Mouse (Mus musculus): ENCODE measurements around the gene Psmb8. TPM values are rescaled to one million over a fixed set of nuclear protein-coding genes. Genes with fewer than 3 reads are reported as not detected.

Gene Psmb8
- total and polyA plus RNA-seq, 3 experiments, result 133 to 144 TPM; not detected in 1

- TF ChIP-seq ZC3H11A (IDR thresholded peaks at IDR 0.05; ENCODE audit: low read depth, low read length) (peak; percentile 94), USF2 (IDR thresholded peaks at IDR 0.05; ENCODE audit: borderline replicate concordance in 1 of 2, insufficient read depth in 1 of 2, low read depth in 1 of 2, low read length in 2 of 2) (no peak), HCFC1 (IDR thresholded peaks at IDR 0.05; ENCODE audit: low read depth, low read length) (peak; percentile 56; the same call in 1 of the 2 replicates), CHD2 (IDR thresholded peaks at IDR 0.05; ENCODE audit: low read length) (no peak), E2F4 (IDR thresholded peaks at IDR 0.05; ENCODE audit: borderline replicate concordance, low read depth, low read length) (no peak), SIN3A (IDR thresholded peaks at IDR 0.05; ENCODE audit: low read length) (peak; percentile 70), ZKSCAN1 (IDR thresholded peaks at IDR 0.05; ENCODE audit: low read depth, low read length) (no peak), EP300 (IDR thresholded peaks at IDR 0.05; ENCODE audit: low read depth in 1 of 2, low read length in 2 of 2) (no peak), SMC3 (IDR thresholded peaks at IDR 0.05; ENCODE audit: low read depth, low read length) (peak; percentile 98), ELF1 (IDR thresholded peaks at IDR 0.05; ENCODE audit: low read depth, low read length) (peak; percentile 49; the same call in 1 of the 2 replicates), ETS1 (IDR thresholded peaks at IDR 0.05; ENCODE audit: low read depth, low read length) (0 out of 2 replicates have a peak, but pooled peaks have one; percentile 11), TCF12 (IDR thresholded peaks at IDR 0.05; ENCODE audit: low read depth, low read length) (0 out of 2 replicates have a peak, but pooled peaks have one; percentile 38), MAX (IDR thresholded peaks at IDR 0.05; ENCODE audit: low read length) (peak; percentile 29; the same call in 1 of the 2 replicates)
These were observed 37.4 kb downstream of the Psmb8 start (continued) for GRCm38 (mm10) chr17:34234926-34235325.

DNA sequence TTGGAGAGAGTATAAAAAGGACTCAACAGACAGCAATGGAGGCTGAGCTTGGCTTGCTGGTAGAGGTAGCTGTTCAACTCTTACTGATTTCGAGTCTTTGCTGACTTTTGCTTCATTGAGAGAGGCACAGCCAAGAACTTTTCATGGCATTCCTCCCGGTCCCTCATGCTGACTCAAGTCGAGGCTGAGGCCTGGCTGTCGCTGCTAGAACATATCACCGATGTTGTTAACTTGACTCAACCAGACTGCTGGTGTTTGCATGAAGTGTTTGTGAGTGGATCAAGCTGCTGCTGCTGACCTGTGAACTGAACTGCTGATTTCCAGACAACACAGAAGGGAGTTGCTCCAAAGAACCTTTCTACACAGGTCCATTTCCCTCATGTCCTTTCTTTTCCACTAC lies 39.2 kb downstream of the Psmb8 start:
- Histone ChIP-seq H3K27ac (ENCODE audit: control insufficient read depth, low read depth, low read length) (no peak overlapping the region), H3K4me3 (ENCODE audit: control insufficient read depth in 1 of 2, insufficient read depth in 1 of 2, low read depth in 2 of 2, low read length in 2 of 2) (no peak overlapping the region), H3K36me3 (ENCODE audit: control insufficient read depth in 1 of 2, insufficient read depth in 2 of 2, low read length in 2 of 2) (peaks cover 0 to 4% of the 10 kb centered on the region in 2 experiments; a peak in 2 of 4 replicates), H3K79me2 (ENCODE audit: control insufficient read depth, insufficient read depth, low read length, poor library complexity) (no peaks in the 10 kb centered on the region), H3K9me3 (replicated peaks; ENCODE audit: insufficient read depth, low read length) (no peaks in the 10 kb centered on the region), H3K9ac (ENCODE audit: control insufficient read depth, low read depth, low read length, poor library complexity, severe bottlenecking) (no peak overlapping the region), H3K27me3 (ENCODE audit: control insufficient read depth in 1 of 2, insufficient read depth in 2 of 2, low read length in 2 of 2) (no peaks in the 10 kb centered on the region), H3K4me1 (ENCODE audit: control insufficient read depth in 1 of 2, insufficient read depth in 2 of 2, low read length in 2 of 2) (peaks cover 0 to 2% of the 10 kb centered on the region in 2 experiments; a peak in 1 of 4 replicates)
- no peak for DNase-seq (ENCODE audit: low read depth, low spot score)
- TF ChIP-seq ELF1 (IDR thresholded peaks at IDR 0.05; ENCODE audit: low read depth, low read length) (no peak), MEF2A (IDR thresholded peaks at IDR 0.05; ENCODE audit: extremely low read depth, insufficient replicate concordance, low read depth, low read length, poor library complexity, severe bottlenecking) (no peak), HCFC1 (IDR thresholded peaks at IDR 0.05; ENCODE audit: low read depth, low read length) (no peak), POLR2A (IDR thresholded peaks at IDR 0.05; ENCODE audit: control insufficient read depth in 1 of 2, insufficient read depth in 1 of 2, low read depth in 1 of 2, low read length in 2 of 2, poor library complexity in 1 of 2) (no peak), SMC3 (IDR thresholded peaks at IDR 0.05; ENCODE audit: low read depth, low read length) (no peak), ZMIZ1 (IDR thresholded peaks at IDR 0.05; ENCODE audit: low read depth, low read length) (no peak), USF1 (IDR thresholded peaks at IDR 0.05; ENCODE audit: low read depth, low read length) (no peak), POLR2AphosphoS2 (IDR thresholded peaks at IDR 0.05; ENCODE audit: low read length) (no peak), MAX (IDR thresholded peaks at IDR 0.05; ENCODE audit: low read length) (no peak), RCOR1 (IDR thresholded peaks at IDR 0.05; ENCODE audit: low read depth, low read length) (no peak), UBTF (IDR thresholded peaks at IDR 0.05; ENCODE audit: borderline replicate concordance, insufficient read depth, low read depth, low read length) (no peak), RAD21 (IDR thresholded peaks at IDR 0.05; ENCODE audit: low read depth, low read length) (no peak), TAL1 (IDR thresholded peaks at IDR 0.05; ENCODE audit: low read length) (no peak)
